In genomic region chr1:83748974-83749373, GRCm38 (mm10) we compare ENCODE assay signal across 17 mouse cellular contexts.
DNase-seq lines count a peak whose midpoint lies in the region; ATAC-seq and TF ChIP-seq lines count a peak whose summit lies in the region.
"Had no signal": no experiment of that assay in that cellular context is flagged by ENCODE, and none has a peak within 500 bp of the region (broad histone marks: within the 10 kb centered on the region; RNA-seq: fewer than 3 reads in every experiment).

No protein-coding gene starts in this region.

- TF ChIP-seq CTCF in midbrain, postnatal 0 days (IDR thresholded peaks at IDR 0.05), result no peak
- TF ChIP-seq CTCF in liver, postnatal 0 days (IDR thresholded peaks at IDR 0.05; ENCODE audit: low read depth), result no peak

- TF ChIP-seq EP300 in liver, postnatal 0 days (IDR thresholded peaks at IDR 0.05; ENCODE audit: low read depth), result no peak

- peaks cover 3% of the 10 kb centered on the region; the same call in 1 of the 2 replicates for H3K4me1 ChIP-seq in forebrain, embryonic 10.5 days
- H3K4me1 ChIP-seq in hindbrain, embryonic 13.5 days (replicated peaks), result peaks cover 36% of the 10 kb centered on the region
- H3K4me1 ChIP-seq in midbrain, postnatal 0 days (ENCODE audit: insufficient read depth, low read length), result no peaks in the 10 kb centered on the region
- no peaks in the 10 kb centered on the region for H3K4me1 ChIP-seq in liver, postnatal 0 days (ENCODE audit: insufficient read depth)
- H3K4me1 ChIP-seq: heart, embryonic 13.5 days; kidney, embryonic 15.5 days; limb, embryonic 10.5 days had no signal

- intact Hi-C loops in left cerebral cortex, postnatal 4 days (cut with DNase I), result loop anchor here (5.0 to 10.0 kb wide), 4 partner anchors 356 to 948 kb away; partner anchors contain the start of gene Dner
- intact Hi-C loops in left cerebral cortex, postnatal 36 days (cut with DNase I), result loop anchor here (5.0 to 10.0 kb wide), 6 partner anchors 356 to 948 kb away; partner anchors contain the start of gene Dner
- intact Hi-C loops in heart, postnatal 36 days (cut with DNase I), result loop anchor here (5.0 to 10.0 kb wide), 5 partner anchors 156 to 833 kb away; no protein-coding TSS in a partner anchor

- WGBS in forebrain, embryonic 10.5 days, result 74% methylated on average over 4 of the region's 4 CpGs
- 21% methylated on average over 4 of the region's 4 CpGs for WGBS in hindbrain, embryonic 13.5 days
- 39% methylated on average over 4 of the region's 4 CpGs for WGBS in midbrain, postnatal 0 days
- WGBS in liver, postnatal 0 days (ENCODE audit: insufficient replicate concordance), result 74% methylated on average over 4 of the region's 4 CpGs

- 0 out of 2 replicates have a peak overlapping the region, but pooled peaks have one; percentile 60 for H3K27ac ChIP-seq in forebrain, embryonic 10.5 days
- peak overlapping the region; percentile 90 for H3K27ac ChIP-seq in hindbrain, embryonic 13.5 days
- H3K27ac ChIP-seq in midbrain, postnatal 0 days (ENCODE audit: low read depth, low read length), result no peak overlapping the region
- no peak overlapping the region for H3K27ac ChIP-seq in liver, postnatal 0 days (ENCODE audit: low read depth)
- H3K27ac ChIP-seq: heart, embryonic 13.5 days; kidney, embryonic 15.5 days; limb, embryonic 10.5 days; liver, embryonic 14.5 days had no signal

- H3K4me2 ChIP-seq in hindbrain, embryonic 13.5 days, result no peak overlapping the region
- no peak overlapping the region for H3K4me2 ChIP-seq in midbrain, postnatal 0 days (ENCODE audit: low read depth, low read length, poor library complexity, severe bottlenecking)
- no peak overlapping the region for H3K4me2 ChIP-seq in liver, postnatal 0 days (ENCODE audit: low read depth, low read length)
- H3K4me2 ChIP-seq: heart, embryonic 13.5 days; kidney, embryonic 15.5 days had no signal

- H3K27me3 ChIP-seq in forebrain, embryonic 10.5 days (ENCODE audit: poor library complexity, severe bottlenecking), result no peaks in the 10 kb centered on the region
- H3K27me3 ChIP-seq in hindbrain, embryonic 13.5 days, result no peaks in the 10 kb centered on the region
- no peaks in the 10 kb centered on the region for H3K27me3 ChIP-seq in midbrain, postnatal 0 days (ENCODE audit: insufficient read depth, low read length)
- H3K27me3 ChIP-seq in liver, postnatal 0 days (ENCODE audit: insufficient read depth, low read length), result no peaks in the 10 kb centered on the region
- H3K27me3 ChIP-seq: heart, embryonic 13.5 days; kidney, embryonic 15.5 days had no signal

- DNase-seq in left cerebral cortex, postnatal 4 days, result peak; percentile 54
- no peak for DNase-seq in left cerebral cortex, postnatal 36 days (ENCODE audit: low spot score in 2 of 2)
- no peak for DNase-seq in forebrain, embryonic 10.5 days (ENCODE audit: extremely low spot score, low spot score)
- DNase-seq in midbrain, postnatal 0 days (ENCODE audit: low spot score), result peak; percentile 67
- no peak for DNase-seq in heart, postnatal 36 days
- DNase-seq in yolk sac, embryonic 10.5 days (ENCODE audit: low spot score), result no peak
- DNase-seq in liver, postnatal 0 days, result no peak
- DNase-seq: gastrocnemius, postnatal 36 days; layer of hippocampus, adult 9-11 months; right cerebral cortex, adult 18-20 months; thymus, postnatal 14 days had no signal

- H3K4me3 ChIP-seq in forebrain, embryonic 10.5 days, result no peak overlapping the region
- H3K4me3 ChIP-seq in hindbrain, embryonic 13.5 days, result no peak overlapping the region
- no peak overlapping the region for H3K4me3 ChIP-seq in midbrain, postnatal 0 days (ENCODE audit: low read depth, low read length)
- H3K4me3 ChIP-seq in liver, postnatal 0 days (ENCODE audit: low read depth, low read length), result no peak overlapping the region
- H3K4me3 ChIP-seq: erythroblast, embryonic 14.5 days; heart, embryonic 13.5 days; kidney, embryonic 15.5 days; limb, embryonic 10.5 days had no signal

- peak; percentile 52; the same call in 1 of the 2 replicates for ATAC-seq in hindbrain, embryonic 13.5 days (ENCODE audit: low FRiP score)
- no peak for ATAC-seq in midbrain, postnatal 0 days (ENCODE audit: low FRiP score)
- no peak for ATAC-seq in liver, postnatal 0 days

- H3K9ac ChIP-seq in hindbrain, embryonic 13.5 days, result no peak overlapping the region
- H3K9ac ChIP-seq in midbrain, postnatal 0 days (replicated peaks; ENCODE audit: low read length, poor library complexity, severe bottlenecking), result no peak overlapping the region
- no peak overlapping the region for H3K9ac ChIP-seq in liver, postnatal 0 days (replicated peaks)
- H3K9ac ChIP-seq: heart, embryonic 13.5 days; kidney, embryonic 15.5 days; liver, embryonic 14.5 days had no signal

- H3K9me3 ChIP-seq in forebrain, embryonic 10.5 days, result no peaks in the 10 kb centered on the region
- H3K9me3 ChIP-seq in hindbrain, embryonic 13.5 days, result no peaks in the 10 kb centered on the region
- H3K9me3 ChIP-seq in midbrain, postnatal 0 days (ENCODE audit: low read length), result no peaks in the 10 kb centered on the region
- no peaks in the 10 kb centered on the region for H3K9me3 ChIP-seq in liver, postnatal 0 days (ENCODE audit: low read length)
- H3K9me3 ChIP-seq: heart, embryonic 13.5 days; kidney, embryonic 15.5 days; limb, embryonic 10.5 days had no signal

- H3K36me3 ChIP-seq in forebrain, embryonic 10.5 days (replicated peaks), result no peaks in the 10 kb centered on the region
- H3K36me3 ChIP-seq in hindbrain, embryonic 13.5 days, result no peaks in the 10 kb centered on the region
- H3K36me3 ChIP-seq in midbrain, postnatal 0 days (ENCODE audit: insufficient read depth, low read length), result no peaks in the 10 kb centered on the region
- no peaks in the 10 kb centered on the region for H3K36me3 ChIP-seq in liver, postnatal 0 days (replicated peaks; ENCODE audit: insufficient read depth, low read length)
- H3K36me3 ChIP-seq: heart, embryonic 13.5 days; kidney, embryonic 15.5 days; limb, embryonic 10.5 days had no signal

Comparison
In these comparisons a context has a peak if more than half of its experiments do, and no peak if none do; other contexts are left out.
1. DNase-seq: peak in left cerebral cortex, postnatal 4 days (single experiment) and midbrain, postnatal 0 days (single experiment); none in left cerebral cortex, postnatal 36 days (0 of 2), forebrain, embryonic 10.5 days (single experiment), heart, postnatal 36 days (0 of 2), yolk sac, embryonic 10.5 days (single experiment) and liver, postnatal 0 days (single experiment).
2. H3K27ac ChIP-seq: peak in forebrain, embryonic 10.5 days (single experiment) and hindbrain, embryonic 13.5 days (single experiment); none in midbrain, postnatal 0 days (single experiment) and liver, postnatal 0 days (single experiment).